Mouse (Mus musculus) G1E (cell line): ENCODE measurements around the gene Gm27029.

Source experiments
- CTCF ChIP-seq: IDR thresholded peaks from 2 replicates; pipeline ENCODE4 v1.5.1; 2012; ENCODE audit warnings: low read depth, low read length, inconsistent platforms, mixed read lengths
- POLR2AphosphoS5 ChIP-seq: IDR thresholded peaks from 2 replicates; pipeline ENCODE4 v1.6.1; 2012; ENCODE audit warnings: low read depth, low read length, inconsistent platforms; ENCODE audit not compliant: insufficient replicate concordance
- TAL1 ChIP-seq: conservative IDR thresholded peaks from 2 replicates; pipeline ENCODE4 v1.6.1; 2012; ENCODE audit warnings: low read depth, low read length, inconsistent platforms, mixed read lengths

DNA sequence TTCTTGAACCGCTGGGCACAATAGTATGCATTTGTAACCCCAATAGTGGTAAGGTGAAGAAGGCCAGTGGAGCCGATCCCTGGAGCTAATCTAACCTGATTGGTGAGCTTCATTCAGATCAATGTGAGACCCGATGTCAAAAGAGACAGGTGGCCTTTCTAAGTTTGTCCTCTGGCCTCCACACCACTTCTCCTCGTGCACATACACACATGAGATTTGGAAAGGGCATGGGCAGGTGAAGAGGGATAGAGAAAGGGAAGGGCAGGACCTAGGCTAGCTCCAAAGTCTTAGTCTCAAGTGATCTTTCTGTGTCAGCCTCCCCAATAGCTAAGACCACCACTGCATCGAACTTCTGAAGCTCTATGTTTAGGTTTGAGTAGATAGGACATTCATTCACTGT, 54.5 kb downstream of the Gm27029 start:
- TF ChIP-seq CTCF (no peak), TAL1 (no peak), POLR2AphosphoS5 (no peak)
